11 mouse cellular contexts compared by ENCODE assay signal in the genomic region with DNA sequence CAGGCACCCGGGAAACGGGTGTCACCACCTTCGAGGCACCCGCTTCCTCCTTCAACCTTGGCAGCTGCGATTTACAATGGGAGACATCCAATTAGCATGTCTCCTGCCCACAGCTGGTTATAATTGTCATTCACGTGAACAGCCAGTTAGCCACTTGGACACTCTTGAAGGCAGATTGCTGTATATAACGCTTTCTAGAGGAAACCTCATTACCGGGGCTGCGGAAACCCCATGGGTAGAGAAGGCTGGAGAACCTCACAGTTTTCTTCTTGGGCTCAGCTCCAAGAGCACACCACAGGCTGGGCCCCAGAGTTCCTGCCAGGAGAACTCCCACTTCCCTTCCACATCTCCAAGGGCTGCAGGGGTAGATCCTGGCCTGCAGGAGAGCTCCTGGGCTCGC.
A peak's percentile ranks its signal among the peaks of the same experiment; 100 is the strongest.
DNase-seq lines count a peak whose midpoint lies in the region; ATAC-seq lines count a peak whose summit lies in the region.
"Had no signal": no experiment of that assay in that cellular context is flagged by ENCODE, and none has a peak within 500 bp of the region (broad histone marks: within the 10 kb centered on the region; RNA-seq: fewer than 3 reads in every experiment).

No protein-coding gene starts in this region.

- H3K9me3 ChIP-seq in forebrain, embryonic 13.5 days (replicated peaks), result no peaks in the 10 kb centered on the region
- no peaks in the 10 kb centered on the region for H3K9me3 ChIP-seq in forebrain, embryonic 11.5 days (ENCODE audit: control insufficient read depth, low read length)
- H3K9me3 ChIP-seq in lung, embryonic 15.5 days, result no peaks in the 10 kb centered on the region

- DNase-seq in forebrain, embryonic 11.5 days (ENCODE audit: low spot score), result no peak
- no peak for DNase-seq in lung, postnatal 25 days (ENCODE audit: low spot score)
- peak; percentile 43 for DNase-seq in retina, embryonic 14.5 days (ENCODE audit: low spot score)
- DNase-seq in layer of hippocampus, postnatal 14 days (ENCODE audit: low spot score in 2 of 2), result no peak
- DNase-seq: B cell, adult 2 months; cerebellum, postnatal 10 days had no signal

- H3K4me3 ChIP-seq in forebrain, embryonic 13.5 days, result no peak overlapping the region
- no peak overlapping the region for H3K4me3 ChIP-seq in forebrain, embryonic 11.5 days (ENCODE audit: low read depth, low read length)
- H3K4me3 ChIP-seq in lung, embryonic 15.5 days, result no peak overlapping the region

- WGBS in forebrain, embryonic 13.5 days, result 38% methylated on average over 10 of the region's 10 CpGs
- 57% methylated on average over 10 of the region's 10 CpGs for WGBS in forebrain, embryonic 11.5 days
- 41% methylated on average over 10 of the region's 10 CpGs for WGBS in lung, embryonic 15.5 days

- H3K36me3 ChIP-seq in forebrain, embryonic 13.5 days (ENCODE audit: poor library complexity, severe bottlenecking), result no peaks in the 10 kb centered on the region
- H3K36me3 ChIP-seq in forebrain, embryonic 11.5 days (ENCODE audit: control insufficient read depth, insufficient read depth, low read length), result no peaks in the 10 kb centered on the region
- H3K36me3 ChIP-seq in lung, embryonic 15.5 days, result no peaks in the 10 kb centered on the region

- ATAC-seq in forebrain, embryonic 13.5 days, result peak; percentile 38; the same call in 1 of the 2 replicates
- ATAC-seq in forebrain, embryonic 11.5 days (replicated peaks; ENCODE audit: low FRiP score), result no peak
- 0 out of 2 replicates have a peak, but pooled peaks have one; percentile 47 for ATAC-seq in lung, embryonic 15.5 days (ENCODE audit: borderline replicate concordance, extremely low read depth, low FRiP score, low TSS enrichment)
- peak; percentile 34; the same call in 1 of the 2 replicates for ATAC-seq in granulocyte monocyte progenitor cell, adult 5-6 weeks (replicated peaks; ENCODE audit: poor library complexity, severe bottlenecking)
- no peak for ATAC-seq in erythroblast, adult 5-6 weeks (replicated peaks; ENCODE audit: low FRiP score, poor library complexity, severe bottlenecking)
- ATAC-seq: inflammation-experienced regulatory T-cells, adult 6 months had no signal

- no peak overlapping the region for H3K4me2 ChIP-seq in forebrain, embryonic 13.5 days
- H3K4me2 ChIP-seq in forebrain, embryonic 11.5 days (ENCODE audit: low read depth, low read length, severe bottlenecking), result no peak overlapping the region
- no peak overlapping the region for H3K4me2 ChIP-seq in lung, embryonic 15.5 days

- peak overlapping the region; percentile 22 for H3K27ac ChIP-seq in forebrain, embryonic 13.5 days
- no peak overlapping the region for H3K27ac ChIP-seq in forebrain, embryonic 11.5 days (ENCODE audit: low read depth, low read length)
- H3K27ac ChIP-seq in lung, embryonic 15.5 days, result no peak overlapping the region

- H3K4me1 ChIP-seq in forebrain, embryonic 13.5 days, result peaks cover 15% of the 10 kb centered on the region
- peaks cover 4% of the 10 kb centered on the region; the same call in 1 of the 2 replicates for H3K4me1 ChIP-seq in forebrain, embryonic 11.5 days (replicated peaks; ENCODE audit: control insufficient read depth, insufficient read depth, low read length)
- peaks cover 12% of the 10 kb centered on the region; the same call in 1 of the 2 replicates for H3K4me1 ChIP-seq in lung, embryonic 15.5 days

- no peaks in the 10 kb centered on the region for H3K27me3 ChIP-seq in forebrain, embryonic 13.5 days
- H3K27me3 ChIP-seq in forebrain, embryonic 11.5 days (ENCODE audit: control insufficient read depth, insufficient read depth, low read length), result no peaks in the 10 kb centered on the region
- H3K27me3 ChIP-seq in lung, embryonic 15.5 days, result no peaks in the 10 kb centered on the region

- H3K9ac ChIP-seq in forebrain, embryonic 13.5 days, result no peak overlapping the region
- H3K9ac ChIP-seq in forebrain, embryonic 11.5 days (ENCODE audit: low read length), result no peak overlapping the region
- no peak overlapping the region for H3K9ac ChIP-seq in lung, embryonic 15.5 days

Comparison
In these comparisons a context has a peak if more than half of its experiments do, and no peak if none do; other contexts are left out.
1. ATAC-seq: peak in forebrain, embryonic 13.5 days (single experiment), lung, embryonic 15.5 days (single experiment) and granulocyte monocyte progenitor cell, adult 5-6 weeks (single experiment); none in forebrain, embryonic 11.5 days (single experiment) and erythroblast, adult 5-6 weeks (single experiment).